Mouse (Mus musculus) CD4-positive helper T cell, adult 2 months (primary cell): ENCODE results near the gene Mylk.

ENCODE experiments used
- DNase-seq: peaks from one replicate; pipeline ENCODE4 v3.0.0-alpha.2; 2012; ENCODE audit warnings: low read depth, missing footprints, low spot score

Mylk gene

GRCm38 (mm10) chr16:34940363-34940762 is 195.4 kb downstream of the Mylk start:
- DNase-seq: no peak

GRCm38 (mm10) chr16:34941915-34942314 is 196.9 kb downstream of the Mylk start:
- DNase-seq: no peak

- no peak for DNase-seq
These were observed 201.3 kb downstream of the Mylk start for GRCm38 (mm10) chr16:34946301-34946700.

GRCm38 (mm10) chr16:34950935-34951334 is 205.9 kb downstream of the Mylk start:
- DNase-seq: no peak

- DNase-seq: no peak
These were observed 207.2 kb downstream of the Mylk start for GRCm38 (mm10) chr16:34952254-34952653.

- DNase-seq: no peak
These were observed 207.8 kb downstream of the Mylk start for GRCm38 (mm10) chr16:34952798-34953197.

- no peak for DNase-seq
These were observed 208.5 kb downstream of the Mylk start for GRCm38 (mm10) chr16:34953501-34953900.

GRCm38 (mm10) chr16:34957487-34958230 is 212.6 kb downstream of the Mylk start:
- DNase-seq: no peak

- no peak for DNase-seq
These were observed 213.7 kb downstream of the Mylk start for GRCm38 (mm10) chr16:34958667-34959066.

- DNase-seq: no peak
These were observed 214.3 kb downstream of the Mylk start for GRCm38 (mm10) chr16:34959261-34959660.

GRCm38 (mm10) chr16:34960243-34960642 is 215.2 kb downstream of the Mylk start:
- no peak for DNase-seq

- DNase-seq: no peak
These were observed 216.0 kb downstream of the Mylk start for GRCm38 (mm10) chr16:34960866-34961582.

- DNase-seq: no peak
These were observed 217.3 kb downstream of the Mylk start for GRCm38 (mm10) chr16:34962322-34962721.

- DNase-seq: no peak
These were observed 218.0 kb downstream of the Mylk start for GRCm38 (mm10) chr16:34963008-34963407.

- DNase-seq: no peak
These were observed 221.6 kb downstream of the Mylk start for GRCm38 (mm10) chr16:34966620-34967081.

GRCm38 (mm10) chr16:34967120-34967800 is 222.2 kb downstream of the Mylk start:
- no peak for DNase-seq

GRCm38 (mm10) chr16:34968181-34968580 is 223.2 kb downstream of the Mylk start:
- DNase-seq: no peak

- DNase-seq: no peak
These were observed 227.5 kb downstream of the Mylk start for GRCm38 (mm10) chr16:34972471-34972870.

- DNase-seq: no peak
These were observed 230.5 kb downstream of the Mylk start for GRCm38 (mm10) chr16:34975544-34975943.

GRCm38 (mm10) chr16:34976630-34977029 is 231.6 kb downstream of the Mylk start:
- no peak for DNase-seq

GRCm38 (mm10) chr16:34978018-34978417 is 233.0 kb downstream of the Mylk start:
- no peak for DNase-seq

- DNase-seq: no peak
These were observed 236.0 kb downstream of the Mylk start for GRCm38 (mm10) chr16:34981009-34981408.
